Mouse (Mus musculus) liver, embryonic 12.5 days (tissue): ENCODE measurements around the gene Negr1. TPM values are rescaled to one million over a fixed set of nuclear protein-coding genes. Genes with fewer than 3 reads are reported as not detected.

Source experiments
- ATAC-seq: fragments of 200-750 bp; cut with Nextera tagmentation; 2 replicates; pipeline ENCODE4 v1.8.0; 2017; ENCODE audit warnings: moderate number of reproducible peaks, mild to moderate bottlenecking, moderate library complexity
- H3K27ac ChIP-seq: fragments of 300-500 bp; sonication (generic); 2 replicates; pipeline ENCODE4 v1.5.1; 2016; ENCODE audit warnings: mild to moderate bottlenecking
- H3K27me3 ChIP-seq: fragments of 300-500 bp; sonication (generic); replicated peaks from 2 replicates; pipeline ENCODE4 v1.6.1; 2016; ENCODE audit warnings: mild to moderate bottlenecking, moderate library complexity
- H3K36me3 ChIP-seq: fragments of 300-500 bp; sonication (generic); 2 replicates; pipeline ENCODE4 v1.6.1; 2016; ENCODE audit warnings: mild to moderate bottlenecking, moderate library complexity
- H3K4me1 ChIP-seq: fragments of 300-500 bp; sonication (generic); 2 replicates; pipeline ENCODE4 v1.6.1; 2016
- H3K4me2 ChIP-seq: fragments of 300-500 bp; sonication (generic); 2 replicates; pipeline ENCODE4 v1.6.1; 2016; ENCODE audit warnings: mild to moderate bottlenecking, moderate library complexity
- H3K4me3 ChIP-seq: fragments of 300-500 bp; sonication (generic); 2 replicates; pipeline ENCODE4 v1.5.1; 2016; ENCODE audit warnings: mild to moderate bottlenecking, moderate library complexity
- H3K9ac ChIP-seq: fragments of 300-500 bp; sonication (generic); 2 replicates; pipeline ENCODE4 v1.6.1; 2016; ENCODE audit warnings: mild to moderate bottlenecking, moderate library complexity
- H3K9me3 ChIP-seq: fragments of 300-500 bp; sonication (generic); replicated peaks from 2 replicates; pipeline ENCODE4 v1.6.1; 2016; ENCODE audit warnings: mild to moderate bottlenecking, moderate library complexity
- WGBS: fragments of 180-500 bp; shearing (Covaris S2); methylation state at CpG from one replicate; pipeline ENCODE4 v1.1.7; 2016; ENCODE audit not compliant: insufficient replicate concordance; 5-methylcytosine and 5-hydroxymethylcytosine counted together
- polyA plus RNA-seq: library from polyadenylated mRNA; unstranded; fragments of >200 nt; fragmentation: Nextera tagmentation; extraction: Ambion mirVana; gene quantifications from 2 replicates; pipeline ENCODE4 v1.2.1, GENCODE M21; 2016

The Negr1 gene
- polyA plus RNA-seq, 1 experiment from 2014 or later = 0.29 TPM

- Histone ChIP-seq H3K27me3 (no peaks in the 10 kb centered on the region), H3K27ac (no peak overlapping the region), H3K9ac (no peak overlapping the region), H3K4me1 (no peaks in the 10 kb centered on the region), H3K4me2 (no peak overlapping the region), H3K9me3 (no peaks in the 10 kb centered on the region), H3K4me3 (no peak overlapping the region), H3K36me3 (no peaks in the 10 kb centered on the region)
- 72% methylated on average over 2 of the region's 2 CpGs for WGBS
- ATAC-seq = no peak
Measured at GRCm38 (mm10) chr3:157108156-157108555, 546.6 kb downstream of the Negr1 start.

DNA sequence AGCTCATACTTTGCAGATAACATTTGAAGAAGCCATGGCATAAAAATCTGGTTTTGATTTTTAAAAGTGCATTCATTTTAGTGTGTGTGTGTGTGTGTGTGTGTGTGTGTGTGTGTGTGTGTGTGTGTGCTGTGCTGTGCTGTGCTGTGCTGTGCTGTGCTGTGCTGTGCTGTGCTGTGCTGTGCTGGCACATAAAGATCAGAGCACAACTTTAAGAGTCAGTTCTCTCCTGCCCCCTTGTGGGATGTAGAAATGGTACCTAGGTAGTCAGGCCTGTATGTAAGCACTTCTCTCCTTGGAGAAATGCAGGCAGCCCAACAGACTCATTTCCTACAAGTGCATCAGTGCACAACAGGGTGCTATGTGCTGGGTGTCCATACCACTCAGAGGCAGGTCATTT, 547.7 kb downstream of the Negr1 start:
- Histone ChIP-seq H3K9me3 (no peaks in the 10 kb centered on the region), H3K4me2 (no peak overlapping the region), H3K27ac (no peak overlapping the region), H3K4me3 (no peak overlapping the region), H3K4me1 (no peaks in the 10 kb centered on the region), H3K9ac (no peak overlapping the region), H3K36me3 (no peaks in the 10 kb centered on the region), H3K27me3 (no peaks in the 10 kb centered on the region)
- no peak for ATAC-seq

DNA sequence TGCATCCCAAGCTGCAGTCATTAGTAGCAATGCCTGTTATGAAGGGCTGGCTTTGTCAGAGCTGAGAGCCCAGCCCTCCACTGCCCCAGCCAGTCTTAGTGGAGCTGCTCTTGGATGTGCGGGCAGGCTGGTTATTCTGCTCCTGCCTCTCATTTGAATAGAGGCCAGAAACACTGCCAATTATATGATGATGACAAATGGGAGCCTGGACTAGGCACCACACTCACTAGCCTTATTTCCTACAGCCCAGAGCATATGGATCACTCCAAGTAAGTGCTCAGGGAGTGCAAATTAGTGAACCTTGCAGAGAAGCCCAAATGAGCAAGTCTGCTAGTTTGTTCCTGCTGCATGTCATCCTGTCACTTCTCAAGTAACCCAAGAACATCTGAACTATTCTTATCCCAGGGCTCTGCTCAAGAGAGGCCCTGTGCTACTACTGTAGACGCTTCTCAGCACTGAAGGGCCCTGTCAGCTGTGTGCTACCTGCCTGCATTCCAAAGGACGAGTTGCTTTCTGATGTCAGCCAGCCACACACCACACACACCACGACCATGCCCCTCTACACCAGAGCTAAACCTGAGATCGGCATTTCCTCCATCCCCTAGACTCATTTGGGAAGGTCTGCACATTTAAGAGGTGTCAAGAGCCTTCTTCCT, 553.6 kb downstream of the Negr1 start:
- WGBS = 47% methylated on average over 5 of the region's 5 CpGs
- ATAC-seq = no peak
- H3K27ac ChIP-seq = no peak overlapping the region
- H3K4me1 ChIP-seq = no peaks in the 10 kb centered on the region
- no peaks in the 10 kb centered on the region for H3K9me3 ChIP-seq
- H3K4me2 ChIP-seq = no peak overlapping the region
- no peak overlapping the region for H3K4me3 ChIP-seq
- H3K36me3 ChIP-seq = no peaks in the 10 kb centered on the region
- no peaks in the 10 kb centered on the region for H3K27me3 ChIP-seq
- H3K9ac ChIP-seq = no peak overlapping the region

DNA sequence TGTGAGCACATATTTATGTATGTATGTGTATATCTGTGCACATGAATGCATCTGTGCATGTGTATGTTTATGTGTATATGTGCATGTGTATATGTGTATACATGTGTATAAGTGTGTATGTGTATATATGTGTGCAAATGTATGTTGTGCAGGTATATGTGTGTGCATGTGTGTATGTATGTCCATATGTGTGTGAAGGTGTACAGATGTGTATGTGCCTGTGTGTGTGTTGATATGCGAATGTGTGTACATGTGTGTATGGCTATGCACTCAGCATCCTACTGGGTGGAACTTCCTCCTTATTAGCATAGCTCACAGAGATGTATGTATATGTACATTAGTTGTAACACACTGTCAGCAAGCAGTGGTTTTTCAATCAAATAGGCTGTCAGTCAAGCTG, 554.4 kb downstream of the Negr1 start:
- no peaks in the 10 kb centered on the region for H3K36me3 ChIP-seq
- WGBS = 75% methylated on average over 1 of the region's 1 CpGs
- H3K4me3 ChIP-seq = no peak overlapping the region
- no peaks in the 10 kb centered on the region for H3K9me3 ChIP-seq
- H3K4me2 ChIP-seq = no peak overlapping the region
- H3K9ac ChIP-seq = no peak overlapping the region
- no peaks in the 10 kb centered on the region for H3K27me3 ChIP-seq
- no peaks in the 10 kb centered on the region for H3K4me1 ChIP-seq
- no peak for ATAC-seq
- no peak overlapping the region for H3K27ac ChIP-seq

DNA sequence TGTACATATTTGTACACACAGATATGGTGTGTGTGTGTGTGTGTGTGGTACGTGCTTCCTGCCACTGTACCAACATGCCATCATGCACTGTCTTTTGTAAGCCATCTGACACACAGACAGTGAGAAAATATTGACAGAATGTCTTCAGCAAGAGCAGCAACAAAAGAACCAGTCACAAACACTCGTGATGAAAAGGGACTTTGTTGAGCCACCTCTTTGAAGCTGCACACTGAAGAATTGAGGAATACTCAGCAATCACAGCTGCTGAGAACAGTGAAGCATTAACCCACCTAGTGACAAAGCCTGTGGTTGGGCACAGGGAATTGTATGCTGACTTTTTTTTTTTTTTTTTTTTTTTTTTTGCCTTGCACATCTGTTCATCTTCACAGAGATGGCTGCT, 558.3 kb downstream of the Negr1 start:
- WGBS = 27% methylated on average over 2 of the region's 2 CpGs

GRCm38 (mm10) chr3:157146124-157146855, 584.7 kb downstream of the Negr1 start:
- Histone ChIP-seq H3K27ac (no peak overlapping the region), H3K9me3 (no peaks in the 10 kb centered on the region), H3K36me3 (no peaks in the 10 kb centered on the region), H3K4me3 (no peak overlapping the region), H3K4me2 (no peak overlapping the region), H3K27me3 (no peaks in the 10 kb centered on the region), H3K9ac (no peak overlapping the region), H3K4me1 (no peaks in the 10 kb centered on the region)
- ATAC-seq = no peak
- 74% methylated on average over 14 of the region's 14 CpGs for WGBS

More for the DNA sequence above, 558.3 kb downstream of the Negr1 start:
- no peak overlapping the region for H3K27ac ChIP-seq
- H3K4me3 ChIP-seq = no peak overlapping the region
- H3K9ac ChIP-seq = no peak overlapping the region
- no peaks in the 10 kb centered on the region for H3K27me3 ChIP-seq
- H3K4me1 ChIP-seq = no peaks in the 10 kb centered on the region
- no peak overlapping the region for H3K4me2 ChIP-seq
- no peaks in the 10 kb centered on the region for H3K36me3 ChIP-seq
- ATAC-seq = no peak
- H3K9me3 ChIP-seq = no peaks in the 10 kb centered on the region

GRCm38 (mm10) chr3:157154902-157155301, 593.3 kb downstream of the Negr1 start:
- WGBS = 63% methylated on average over 3 of the region's 3 CpGs
- Histone ChIP-seq H3K4me1 (no peaks in the 10 kb centered on the region), H3K9ac (no peak overlapping the region), H3K9me3 (no peaks in the 10 kb centered on the region), H3K36me3 (no peaks in the 10 kb centered on the region), H3K4me3 (no peak overlapping the region), H3K27me3 (no peaks in the 10 kb centered on the region), H3K27ac (no peak overlapping the region), H3K4me2 (no peak overlapping the region)
- ATAC-seq = no peak

DNA sequence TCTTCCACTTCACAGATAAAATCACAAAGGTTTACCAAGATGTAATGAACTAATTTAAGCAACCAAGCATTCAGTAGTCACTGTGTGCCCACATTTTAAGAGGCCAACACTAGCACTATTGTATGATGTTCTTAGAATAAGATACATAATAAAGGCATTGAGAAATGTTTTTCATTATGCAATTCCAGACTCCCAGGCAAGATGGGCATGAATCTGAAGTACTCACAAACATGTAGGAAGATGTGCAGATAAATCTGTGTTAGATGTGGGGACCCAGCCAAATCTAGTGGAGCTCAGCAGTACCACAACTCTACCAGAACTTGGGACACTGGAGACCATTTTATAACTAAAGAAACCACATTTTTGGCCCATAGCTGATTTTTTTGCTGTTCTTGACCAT, 593.9 kb downstream of the Negr1 start:
- Histone ChIP-seq H3K9ac (no peak overlapping the region), H3K27ac (no peak overlapping the region), H3K36me3 (no peaks in the 10 kb centered on the region), H3K4me3 (no peak overlapping the region), H3K9me3 (no peaks in the 10 kb centered on the region), H3K4me1 (no peaks in the 10 kb centered on the region), H3K4me2 (no peak overlapping the region), H3K27me3 (no peaks in the 10 kb centered on the region)
- ATAC-seq = no peak

GRCm38 (mm10) chr3:157164840-157165595, 603.4 kb downstream of the Negr1 start:
- H3K4me1 ChIP-seq = no peaks in the 10 kb centered on the region
- H3K9me3 ChIP-seq = no peaks in the 10 kb centered on the region
- H3K4me3 ChIP-seq = no peak overlapping the region
- no peaks in the 10 kb centered on the region for H3K27me3 ChIP-seq
- H3K27ac ChIP-seq = no peak overlapping the region
- WGBS = 82% methylated on average over 3 of the region's 3 CpGs
- H3K36me3 ChIP-seq = no peaks in the 10 kb centered on the region
- ATAC-seq = no peak
- H3K9ac ChIP-seq = no peak overlapping the region
- no peak overlapping the region for H3K4me2 ChIP-seq

- Histone ChIP-seq H3K4me2 (no peak overlapping the region), H3K9ac (no peak overlapping the region), H3K27ac (no peak overlapping the region), H3K36me3 (no peaks in the 10 kb centered on the region), H3K4me1 (no peaks in the 10 kb centered on the region), H3K27me3 (no peaks in the 10 kb centered on the region), H3K4me3 (no peak overlapping the region), H3K9me3 (no peaks in the 10 kb centered on the region)
- WGBS = 36% methylated on average over 2 of the region's 2 CpGs
- ATAC-seq = no peak
Measured at GRCm38 (mm10) chr3:157181975-157182374, 620.4 kb downstream of the Negr1 start.

- Histone ChIP-seq H3K4me1 (no peaks in the 10 kb centered on the region), H3K4me2 (no peak overlapping the region), H3K4me3 (no peak overlapping the region), H3K36me3 (no peaks in the 10 kb centered on the region), H3K9ac (no peak overlapping the region), H3K9me3 (no peaks in the 10 kb centered on the region), H3K27me3 (no peaks in the 10 kb centered on the region), H3K27ac (no peak overlapping the region)
- no peak for ATAC-seq
- 60% methylated on average over 8 of the region's 8 CpGs for WGBS
Measured at GRCm38 (mm10) chr3:157188939-157189725, 627.5 kb downstream of the Negr1 start.

GRCm38 (mm10) chr3:157189834-157190233, 628.2 kb downstream of the Negr1 start:
- Histone ChIP-seq H3K27me3 (no peaks in the 10 kb centered on the region), H3K27ac (no peak overlapping the region), H3K9me3 (no peaks in the 10 kb centered on the region), H3K4me2 (no peak overlapping the region), H3K4me3 (no peak overlapping the region), H3K4me1 (no peaks in the 10 kb centered on the region), H3K9ac (no peak overlapping the region), H3K36me3 (no peaks in the 10 kb centered on the region)
- 48% methylated on average over 4 of the region's 4 CpGs for WGBS
- ATAC-seq = no peak
